Mouse (Mus musculus) T-cell, adult 66 days (primary cell): Measurements from ENCODE around the gene Ndufs5. TPM values are rescaled to one million over a fixed set of nuclear protein-coding genes. Genes with fewer than 3 reads are reported as not detected.

Experiments
- total RNA-seq, 2 experiments: library from RNA; stranded (reverse); gene quantifications; 3 replicates in 1 of 2; 4 replicates in 1 of 2; pipeline ENCODE4 v1.2.4; 2023

The Ndufs5 gene
- 10 to 100 TPM; 32.6 to 49.4 TPM for total RNA-seq

DNA sequence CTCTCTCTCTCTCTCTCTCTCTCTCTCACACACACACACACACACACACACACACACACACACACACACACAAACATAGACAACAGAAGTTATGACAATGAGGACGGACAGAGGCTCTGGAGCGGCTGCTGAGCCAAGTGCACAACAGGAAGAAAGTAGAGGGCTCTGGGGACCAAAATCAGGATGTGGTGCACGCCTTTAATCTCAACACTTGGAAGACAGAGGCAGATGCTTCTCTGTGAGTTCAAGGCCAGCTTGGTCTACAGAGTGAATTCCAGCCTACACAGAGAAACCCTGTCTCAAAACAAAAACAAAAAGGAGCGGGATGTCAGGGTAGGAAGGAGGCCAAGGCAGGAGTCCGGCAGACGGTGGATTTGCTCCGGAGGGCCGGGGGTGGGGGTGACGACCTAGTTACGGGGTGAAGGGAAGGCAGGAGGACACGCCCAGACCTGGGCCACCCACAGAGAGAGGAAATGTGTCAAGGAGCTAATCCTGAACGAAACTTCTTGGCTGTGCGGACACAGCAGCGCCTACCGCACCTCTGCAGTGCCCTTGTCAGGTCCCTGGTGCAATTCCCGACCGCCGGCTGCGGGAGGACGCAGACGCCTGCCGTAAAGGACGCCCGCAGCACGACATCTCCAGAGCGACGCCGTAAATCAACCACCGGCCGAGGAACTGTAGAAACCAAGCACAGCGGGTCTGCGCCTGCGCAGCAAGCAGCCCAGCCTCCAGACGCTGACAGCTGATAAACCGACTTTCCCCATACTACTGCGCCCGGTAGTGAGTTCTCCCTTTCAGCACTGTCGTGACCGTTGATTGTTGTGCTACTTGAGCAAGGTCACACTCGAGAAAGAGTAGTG lies at the start of gene Ndufs5:
Ndufs5 (minus strand) TSS at position 629 of the 860 bp plus-strand sequence.

DNA sequence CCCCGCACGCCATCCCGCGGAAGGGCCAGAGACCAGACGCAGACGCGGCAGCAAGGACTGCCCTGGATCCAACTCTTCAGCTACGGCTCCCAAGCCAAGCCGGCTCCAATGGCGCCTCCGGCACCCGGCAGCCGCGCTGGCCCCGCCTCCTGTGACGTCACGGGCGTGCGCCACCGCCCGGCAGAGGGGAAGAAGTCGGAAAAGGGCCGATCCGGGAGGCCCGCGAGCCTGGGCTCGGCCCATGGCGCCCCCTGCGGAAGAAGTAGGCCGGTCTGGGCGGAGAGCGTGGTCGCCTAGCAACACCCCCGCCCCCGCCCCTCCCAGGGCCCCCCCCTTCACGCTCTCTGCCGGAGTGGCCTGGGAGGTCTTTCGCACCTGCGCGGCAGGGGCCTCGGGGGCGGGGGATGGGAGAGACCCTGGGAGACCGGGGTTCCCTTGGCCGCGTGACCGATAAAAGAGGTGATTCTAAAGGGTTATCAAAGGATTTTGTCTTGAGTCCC lies 32.2 kb upstream of the Ndufs5 start, which contains the start of gene Akirin1:
Akirin1 (minus strand) TSS at position 194 of the 500 bp plus-strand sequence.

DNA sequence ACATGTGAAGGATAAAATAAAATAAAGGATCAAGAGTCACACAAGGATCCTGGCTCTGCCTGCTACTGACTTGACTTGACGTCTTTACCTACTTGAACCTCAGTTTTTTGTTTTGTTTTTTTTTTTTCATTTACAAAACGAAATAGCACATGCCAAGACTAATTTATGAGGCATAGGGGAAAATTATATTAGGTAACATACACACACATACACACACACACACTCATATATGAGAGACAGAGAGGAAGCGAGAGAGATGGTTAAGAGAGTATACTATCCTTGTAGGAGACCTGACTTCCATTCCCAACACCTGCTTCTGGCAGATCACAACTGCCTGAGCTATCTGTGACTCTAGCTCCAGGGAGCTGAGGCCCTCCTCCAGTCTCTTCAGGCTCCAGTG lies 33.7 kb downstream of the Ndufs5 start, which contains the start of gene Macf1:
Macf1 (minus strand) TSS at position 101 of the 400 bp plus-strand sequence.

Other genes with a start within 250 kb of the Ndufs5 start
- 100 to 1,000 TPM; 694 to 726 TPM for gene Macf1, start 33.8 kb downstream of the Ndufs5 start, total RNA-seq
- 10 to 100 TPM; 54.5 to 62.4 TPM for gene Akirin1, start 32.1 kb upstream of the Ndufs5 start, total RNA-seq
- not detected for gene Rhbdl2, start 69.7 kb upstream of the Ndufs5 start, total RNA-seq
- not detected for gene 4933427I04Rik, start 141.5 kb upstream of the Ndufs5 start, total RNA-seq
- 10 to 100 TPM in 1 of 2 experiments, 1 to 10 TPM in 1; 8.7 to 14.0 TPM for gene Mycbp, start 186.6 kb upstream of the Ndufs5 start, total RNA-seq
- 10 to 100 TPM; 37.8 to 41.0 TPM for gene Rragc, start 199.2 kb upstream of the Ndufs5 start, total RNA-seq
- gene 4930535I16Rik, start 199.8 kb upstream of the Ndufs5 start, total RNA-seq = 1 to 10 TPM in 1 of 2 experiments, not detected in 1; 1.3 TPM